Mouse (Mus musculus): ENCODE data around the gene Gm19345. TPM values are rescaled to one million over a fixed set of nuclear protein-coding genes. Genes with fewer than 3 reads are reported as not detected.

The Gm19345 gene
- not detected for polyA plus RNA-seq (2015; fragmentation: Illumina TruSeq; extraction: RNeasy Lipid Tissue Mini Kit (QIAGEN cat#74804); ENCODE audit: insufficient read depth, low read depth, low replicate concordance)

DNA sequence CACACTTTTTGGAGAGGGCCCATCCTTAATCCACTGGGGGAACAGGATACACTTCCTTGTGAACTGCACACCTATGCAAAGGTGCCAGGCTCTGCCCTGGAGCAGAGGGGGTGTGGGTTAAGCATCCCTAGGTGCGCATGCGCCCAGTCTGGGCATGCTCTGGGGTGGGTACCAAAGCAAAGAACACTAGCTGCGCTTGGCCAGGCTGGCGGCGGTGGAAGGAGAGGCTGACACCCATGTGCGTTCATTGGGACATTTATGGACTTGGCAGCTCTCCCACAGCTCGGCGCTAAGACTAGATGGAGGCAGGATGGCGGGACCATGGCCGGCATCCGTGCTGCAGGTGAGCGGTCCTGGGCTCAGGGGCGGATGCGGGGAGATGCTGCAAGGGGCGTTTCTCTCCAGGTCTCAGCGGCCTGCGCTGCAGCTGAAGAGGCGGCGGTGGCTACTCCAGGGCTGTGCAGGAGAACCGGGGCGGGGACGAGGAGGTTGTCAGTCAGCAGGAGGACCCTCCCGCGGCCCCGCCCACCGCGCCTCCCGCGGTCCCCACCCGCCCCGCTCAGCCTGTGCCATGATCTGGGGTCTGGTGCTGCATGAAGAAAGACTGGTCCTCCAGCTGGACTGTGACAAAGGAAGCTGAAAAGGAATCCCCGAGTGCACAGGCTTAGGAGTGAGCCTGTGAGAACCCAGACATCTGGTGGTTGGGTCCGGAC, at the start of gene Gm19345:
Gm19345 (plus strand) TSS at position 146 of the 713 bp plus-strand sequence.

GRCm38 (mm10) chr7:19822604-19823058, 29.2 kb upstream of the Gm19345 start, which contains the start of gene Bcl3:
Gene Bcl3, minus strand, starts transcription at chr7:19822770.

GRCm38 (mm10) chr7:19861199-19861598, 9.4 kb downstream of the Gm19345 start, which contains the start of gene Ceacam16:
Gene Ceacam16, minus strand, starts transcription at chr7:19861299.

GRCm38 (mm10) chr7:19887849-19888248, 36.0 kb downstream of the Gm19345 start, which contains the start of gene Ceacam19:
Gene Ceacam19, minus strand, starts transcription at chr7:19887965.

Other genes with a start within 250 kb of the Gm19345 start
- 22.2 TPM for gene Clasrp, start 247.5 kb upstream of the Gm19345 start, polyA plus RNA-seq (2015; fragmentation: Illumina TruSeq; extraction: RNeasy Lipid Tissue Mini Kit (QIAGEN cat#74804); ENCODE audit: insufficient read depth, low read depth, low replicate concordance)
- 4.5 TPM for gene Relb, start 222.6 kb upstream of the Gm19345 start, polyA plus RNA-seq (2015; fragmentation: Illumina TruSeq; extraction: RNeasy Lipid Tissue Mini Kit (QIAGEN cat#74804); ENCODE audit: insufficient read depth, low read depth, low replicate concordance)
- 22.6 TPM for gene Clptm1, start 187.0 kb upstream of the Gm19345 start, polyA plus RNA-seq (2015; fragmentation: Illumina TruSeq; extraction: RNeasy Lipid Tissue Mini Kit (QIAGEN cat#74804); ENCODE audit: insufficient read depth, low read depth, low replicate concordance)
- not detected for gene Apoc2, start 174.1 kb upstream of the Gm19345 start, polyA plus RNA-seq (2015; fragmentation: Illumina TruSeq; extraction: RNeasy Lipid Tissue Mini Kit (QIAGEN cat#74804); ENCODE audit: insufficient read depth, low read depth, low replicate concordance)
- not detected for gene Gm44805, start 170.6 kb upstream of the Gm19345 start, polyA plus RNA-seq (2015; fragmentation: Illumina TruSeq; extraction: RNeasy Lipid Tissue Mini Kit (QIAGEN cat#74804); ENCODE audit: insufficient read depth, low read depth, low replicate concordance)
- gene Apoc4, start 170.5 kb upstream of the Gm19345 start, polyA plus RNA-seq (2015; fragmentation: Illumina TruSeq; extraction: RNeasy Lipid Tissue Mini Kit (QIAGEN cat#74804); ENCODE audit: insufficient read depth, low read depth, low replicate concordance), result not detected
- gene Apoc1, start 159.3 kb upstream of the Gm19345 start, polyA plus RNA-seq (2015; fragmentation: Illumina TruSeq; extraction: RNeasy Lipid Tissue Mini Kit (QIAGEN cat#74804); ENCODE audit: insufficient read depth, low read depth, low replicate concordance), result 15.3 TPM
- 298 TPM for gene Apoe, start 152.8 kb upstream of the Gm19345 start, polyA plus RNA-seq (2015; fragmentation: Illumina TruSeq; extraction: RNeasy Lipid Tissue Mini Kit (QIAGEN cat#74804); ENCODE audit: insufficient read depth, low read depth, low replicate concordance)
- gene Tomm40, start 136.6 kb upstream of the Gm19345 start, polyA plus RNA-seq (2015; fragmentation: Illumina TruSeq; extraction: RNeasy Lipid Tissue Mini Kit (QIAGEN cat#74804); ENCODE audit: insufficient read depth, low read depth, low replicate concordance), result 10.2 TPM
- gene Nectin2, start 101.5 kb upstream of the Gm19345 start, polyA plus RNA-seq (2015; fragmentation: Illumina TruSeq; extraction: RNeasy Lipid Tissue Mini Kit (QIAGEN cat#74804); ENCODE audit: insufficient read depth, low read depth, low replicate concordance), result 7.7 TPM
- gene Bcam, start 81.0 kb upstream of the Gm19345 start, polyA plus RNA-seq (2015; fragmentation: Illumina TruSeq; extraction: RNeasy Lipid Tissue Mini Kit (QIAGEN cat#74804); ENCODE audit: insufficient read depth, low read depth, low replicate concordance), result 37.8 TPM
- gene Cblc, start 55.2 kb upstream of the Gm19345 start, polyA plus RNA-seq (2015; fragmentation: Illumina TruSeq; extraction: RNeasy Lipid Tissue Mini Kit (QIAGEN cat#74804); ENCODE audit: insufficient read depth, low read depth, low replicate concordance), result 4.5 TPM
- gene Bcl3, start 29.2 kb upstream of the Gm19345 start, polyA plus RNA-seq (2015; fragmentation: Illumina TruSeq; extraction: RNeasy Lipid Tissue Mini Kit (QIAGEN cat#74804); ENCODE audit: insufficient read depth, low read depth, low replicate concordance), result 11.1 TPM
- gene Ceacam16, start 9.3 kb downstream of the Gm19345 start, polyA plus RNA-seq (2015; fragmentation: Illumina TruSeq; extraction: RNeasy Lipid Tissue Mini Kit (QIAGEN cat#74804); ENCODE audit: insufficient read depth, low read depth, low replicate concordance), result not detected
- gene Ceacam19, start 36.0 kb downstream of the Gm19345 start, polyA plus RNA-seq (2015; fragmentation: Illumina TruSeq; extraction: RNeasy Lipid Tissue Mini Kit (QIAGEN cat#74804); ENCODE audit: insufficient read depth, low read depth, low replicate concordance), result not detected
- 5.6 TPM for gene Pvr, start 69.2 kb downstream of the Gm19345 start, polyA plus RNA-seq (2015; fragmentation: Illumina TruSeq; extraction: RNeasy Lipid Tissue Mini Kit (QIAGEN cat#74804); ENCODE audit: insufficient read depth, low read depth, low replicate concordance)
- gene Igsf23, start 98.8 kb downstream of the Gm19345 start, polyA plus RNA-seq (2015; fragmentation: Illumina TruSeq; extraction: RNeasy Lipid Tissue Mini Kit (QIAGEN cat#74804); ENCODE audit: insufficient read depth, low read depth, low replicate concordance), result 0.96 TPM
- gene Ceacam20, start 113.4 kb downstream of the Gm19345 start, polyA plus RNA-seq (2015; fragmentation: Illumina TruSeq; extraction: RNeasy Lipid Tissue Mini Kit (QIAGEN cat#74804); ENCODE audit: insufficient read depth, low read depth, low replicate concordance), result not detected
- gene Nlrp9b, start 139.5 kb downstream of the Gm19345 start, polyA plus RNA-seq (2015; fragmentation: Illumina TruSeq; extraction: RNeasy Lipid Tissue Mini Kit (QIAGEN cat#74804); ENCODE audit: insufficient read depth, low read depth, low replicate concordance), result 0.39 TPM
- gene Vmn1r91, start 247.7 kb downstream of the Gm19345 start, polyA plus RNA-seq (2015; fragmentation: Illumina TruSeq; extraction: RNeasy Lipid Tissue Mini Kit (QIAGEN cat#74804); ENCODE audit: insufficient read depth, low read depth, low replicate concordance), result not detected

Data from pancreas, adult 10 weeks (tissue).